Mouse (Mus musculus) adrenal gland, adult 2 months (tissue): ENCODE data around the gene Slamf8. TPM values are rescaled to one million over a fixed set of nuclear protein-coding genes. Genes with fewer than 3 reads are reported as not detected.

Source experiments
- DNase-seq: peaks from one replicate; pipeline ENCODE4 v3.0.0; 2021
- polyA plus RNA-seq: library from polyadenylated mRNA; depleted of rRNA; stranded (reverse); fragments of >200 nt; gene quantifications from 2 replicates; pipeline ENCODE4 v1.2.3, GENCODE M21; 2012
- total RNA-seq, 2 experiments: library from RNA; stranded (reverse); gene quantifications; 2 replicates each; pipeline ENCODE4 v1.2.3; 2021

Slamf8 gene
- total and polyA plus RNA-seq, 3 experiments, result 0.49 to 1.1 (median 1.1) TPM

- DNase-seq, result no peak
Observed at GRCm38 (mm10) chr1:172593956-172594355, 3.6 kb upstream of the Slamf8 start.

- no peak for DNase-seq
Observed at GRCm38 (mm10) chr1:172593321-172593720, 3.0 kb upstream of the Slamf8 start.

- DNase-seq, result peak; percentile 37
Observed at GRCm38 (mm10) chr1:172585612-172586567, 4.5 kb downstream of the Slamf8 start.

GRCm38 (mm10) chr1:172585026-172585425 lies 5.3 kb downstream of the Slamf8 start:
- DNase-seq, result no peak

- DNase-seq, result no peak
Observed at GRCm38 (mm10) chr1:172584271-172584670, 6.1 kb downstream of the Slamf8 start.

GRCm38 (mm10) chr1:172582436-172582835 lies 7.9 kb downstream of the Slamf8 start:
- no peak for DNase-seq

- peak; percentile 31 for DNase-seq
Observed at GRCm38 (mm10) chr1:172580116-172580515, 10.3 kb downstream of the Slamf8 start.

GRCm38 (mm10) chr1:172567758-172568157 lies 22.6 kb downstream of the Slamf8 start:
- DNase-seq, result no peak

GRCm38 (mm10) chr1:172566131-172566530 lies 24.2 kb downstream of the Slamf8 start:
- DNase-seq, result peak; percentile 49

GRCm38 (mm10) chr1:172563465-172563828 lies 26.9 kb downstream of the Slamf8 start:
- DNase-seq, result no peak

- DNase-seq, result peak; percentile 93
Observed at GRCm38 (mm10) chr1:172562641-172563464, 27.5 kb downstream of the Slamf8 start.

GRCm38 (mm10) chr1:172555638-172556037 lies 34.7 kb downstream of the Slamf8 start, which contains the start of gene Vsig8:
Vsig8 (plus strand) TSS chr1:172555938.
- no peak for DNase-seq

GRCm38 (mm10) chr1:172552623-172553022 lies 37.7 kb downstream of the Slamf8 start:
- no peak for DNase-seq

GRCm38 (mm10) chr1:172551009-172551408 lies 39.4 kb downstream of the Slamf8 start:
- no peak for DNase-seq

GRCm38 (mm10) chr1:172550551-172550951 lies 39.8 kb downstream of the Slamf8 start:
- DNase-seq, result peak; percentile 56

GRCm38 (mm10) chr1:172549717-172550116 lies 40.7 kb downstream of the Slamf8 start:
- DNase-seq, result no peak

GRCm38 (mm10) chr1:172549314-172549713 lies 41.1 kb downstream of the Slamf8 start:
- DNase-seq, result no peak

GRCm38 (mm10) chr1:172548501-172548900 lies 41.9 kb downstream of the Slamf8 start:
- no peak for DNase-seq

- DNase-seq, result no peak
Observed at GRCm38 (mm10) chr1:172546062-172546461, 44.3 kb downstream of the Slamf8 start.

GRCm38 (mm10) chr1:172540283-172540820 lies 50.0 kb downstream of the Slamf8 start:
- DNase-seq, result no peak

- DNase-seq, result no peak
Observed at GRCm38 (mm10) chr1:172539827-172540226, 50.5 kb downstream of the Slamf8 start.

GRCm38 (mm10) chr1:172535116-172535515 lies 55.3 kb downstream of the Slamf8 start:
- DNase-seq, result no peak
